Mouse (Mus musculus): ENCODE data around the gene Mrpl24.
"Not testable (repeated sequence)": the region's sequence is repeated elsewhere in the genome, so short reads cannot be mapped to it uniquely, and the experiment has no call there.

The Mrpl24 gene

DNA sequence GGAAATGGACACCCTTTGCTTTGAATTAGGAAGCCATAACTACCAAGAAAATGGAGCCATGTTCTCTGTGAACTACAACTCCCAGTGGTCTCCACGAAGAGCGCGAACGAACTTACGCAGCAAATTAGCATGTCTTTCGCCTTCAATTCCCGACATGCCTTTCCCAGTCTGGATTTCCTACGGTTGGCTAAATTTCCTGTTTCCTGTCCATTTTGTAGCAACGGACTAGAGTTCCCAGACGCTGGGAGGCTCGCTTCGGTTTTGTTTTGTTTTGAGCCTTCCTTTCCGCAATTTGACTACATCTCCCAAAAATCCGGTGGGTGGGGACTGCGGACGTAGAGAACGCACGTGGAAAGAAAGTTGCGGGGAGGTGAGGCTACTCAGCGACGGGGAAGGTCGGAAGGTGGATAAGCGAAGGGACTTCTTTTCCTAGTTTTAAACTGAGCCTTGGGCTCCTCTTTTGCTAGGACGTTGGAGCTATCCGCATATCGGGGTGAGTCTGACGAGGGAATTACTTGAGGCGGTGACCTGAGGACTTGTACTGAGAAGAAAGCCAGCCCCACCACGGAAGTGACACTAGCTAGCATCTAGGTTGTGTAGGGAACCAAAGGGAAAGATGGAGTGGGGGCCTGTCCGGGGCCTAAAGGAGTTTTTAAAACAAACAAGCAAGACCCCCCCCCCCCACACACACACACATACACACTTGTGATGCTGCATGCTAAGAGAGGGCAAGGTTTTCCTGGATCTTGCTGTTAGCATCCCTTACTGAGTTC lies at the start of gene Mrpl24:
Gene Mrpl24, plus strand, starts transcription at position 171 of the 773 bp plus-strand sequence.
- DNase-seq, result peak; percentile 78 to 88

DNA sequence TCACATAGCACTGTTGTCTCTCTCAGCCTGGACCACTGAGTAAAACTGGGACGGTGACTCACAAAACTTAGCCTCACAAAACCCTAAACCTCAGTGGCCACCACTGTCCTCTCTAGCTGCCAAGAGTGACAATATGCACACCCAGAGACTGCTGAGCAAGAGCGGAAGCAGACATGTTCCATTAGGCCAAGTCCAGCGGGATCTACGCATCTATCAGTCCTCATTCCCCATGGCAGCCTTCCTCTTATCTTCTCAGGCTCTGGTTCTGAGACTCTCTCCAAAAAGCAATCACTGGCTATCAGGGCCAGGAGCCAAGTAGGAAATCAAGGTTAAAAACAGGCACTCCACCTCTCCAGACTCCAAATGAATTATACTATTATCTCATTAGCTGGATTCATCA lies 41.6 kb upstream of the Mrpl24 start:
- DNase-seq, result no peak

DNA sequence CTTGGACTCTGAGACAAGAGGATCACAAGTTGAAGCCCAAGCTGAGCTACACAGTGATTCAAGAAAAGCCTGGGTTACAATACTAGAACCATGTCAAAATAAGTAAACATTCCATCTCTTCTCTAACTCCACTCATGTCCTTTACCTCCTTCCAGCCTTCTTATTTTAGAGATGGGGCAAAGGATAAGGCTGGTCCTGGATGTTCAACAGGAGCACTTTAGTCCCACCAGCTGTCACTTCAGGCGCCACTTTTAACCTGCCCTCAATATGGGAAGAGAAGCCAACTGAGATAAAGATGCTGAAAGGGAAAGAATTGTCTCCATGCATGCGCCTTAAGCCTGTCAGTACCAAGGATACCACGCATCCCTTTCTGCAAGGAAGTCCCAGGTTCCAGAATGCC lies 35.0 kb upstream of the Mrpl24 start:
- DNase-seq, result no peak

DNA sequence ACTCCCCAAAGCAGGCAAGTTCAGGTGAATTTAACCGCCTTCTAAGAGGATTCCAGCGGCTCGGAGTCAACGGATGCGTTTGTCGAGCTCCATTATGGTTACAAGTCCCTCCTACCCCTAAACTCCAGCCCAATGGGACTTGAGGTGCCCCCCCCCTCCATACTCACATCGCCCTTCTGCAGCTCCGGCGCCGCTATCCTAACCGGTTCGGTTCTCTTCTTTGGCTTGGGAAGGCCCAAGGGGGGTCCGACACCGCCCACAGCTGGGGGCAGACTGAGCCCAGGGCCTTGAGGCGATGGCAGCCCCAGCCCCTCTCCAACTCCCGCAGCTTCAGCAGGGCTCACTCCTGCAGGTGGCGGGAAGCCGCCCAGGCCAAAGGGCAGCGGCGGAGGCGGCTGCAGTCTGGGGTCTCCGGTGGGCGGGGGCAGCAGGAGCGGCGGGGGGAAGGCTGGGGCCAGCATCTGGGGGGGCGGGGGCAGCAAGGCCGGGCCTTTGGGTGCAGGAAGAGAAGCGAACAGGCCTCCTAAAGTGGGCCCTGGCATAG lies 34.5 kb upstream of the Mrpl24 start:
- DNase-seq, result peak; percentile 49 to 58

DNA sequence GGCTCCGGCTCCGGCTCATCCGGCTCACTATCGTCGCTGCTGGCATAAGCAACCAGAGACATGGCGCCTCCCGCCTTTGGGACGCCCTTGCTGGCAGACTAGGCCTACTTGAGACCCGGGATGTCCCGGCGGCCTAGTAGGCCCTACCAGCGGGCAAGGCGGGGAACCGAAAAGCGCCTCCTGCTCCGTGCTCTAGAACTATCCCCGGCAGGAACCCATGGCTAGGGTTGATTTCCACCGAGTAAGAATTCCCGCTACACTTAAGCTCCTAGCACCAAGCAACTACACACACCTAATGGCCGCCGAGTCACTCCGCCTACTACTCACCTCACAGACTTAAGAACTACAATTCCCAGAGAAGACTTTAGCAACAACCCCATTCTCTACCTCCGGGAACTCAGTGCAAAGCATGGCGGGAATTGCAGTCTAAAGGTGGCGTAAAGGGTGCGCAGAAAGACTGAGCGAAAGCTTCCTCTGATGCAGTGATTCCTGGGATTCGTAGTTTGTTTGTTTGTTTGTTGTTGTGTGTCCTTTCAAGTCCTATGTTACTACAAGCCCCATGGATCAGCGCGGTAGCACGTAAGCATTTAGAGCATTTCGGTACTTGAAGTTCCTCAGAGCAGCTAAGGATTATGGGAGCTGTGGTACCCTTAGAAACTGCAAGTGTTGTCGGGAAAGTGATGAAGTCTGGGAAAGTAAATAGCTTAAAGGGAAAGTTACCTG lies 33.9 kb upstream of the Mrpl24 start, which contains the start of gene Prcc:
Gene Prcc, minus strand, starts transcription at position 328 of the 723 bp plus-strand sequence.
- DNase-seq, result peak; percentile 88 to 98

DNA sequence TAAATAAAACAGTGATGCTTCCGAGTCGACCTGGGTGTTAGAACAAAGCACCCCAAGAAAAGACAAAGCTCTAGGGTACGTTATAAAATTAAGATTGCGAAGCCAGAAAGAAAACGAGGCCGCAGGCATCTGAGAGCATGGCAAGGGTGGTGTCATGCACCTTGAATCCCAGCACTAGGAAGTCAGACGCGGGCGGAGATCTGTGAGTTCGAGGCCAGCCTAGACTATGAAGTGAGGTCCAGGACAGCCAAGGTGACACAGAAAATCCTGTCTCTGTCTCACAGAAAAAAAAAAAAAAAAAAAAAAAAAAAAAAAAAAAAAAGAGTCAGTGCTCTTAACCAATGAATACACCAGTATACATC lies 33.3 kb upstream of the Mrpl24 start:
- no peak for DNase-seq

DNA sequence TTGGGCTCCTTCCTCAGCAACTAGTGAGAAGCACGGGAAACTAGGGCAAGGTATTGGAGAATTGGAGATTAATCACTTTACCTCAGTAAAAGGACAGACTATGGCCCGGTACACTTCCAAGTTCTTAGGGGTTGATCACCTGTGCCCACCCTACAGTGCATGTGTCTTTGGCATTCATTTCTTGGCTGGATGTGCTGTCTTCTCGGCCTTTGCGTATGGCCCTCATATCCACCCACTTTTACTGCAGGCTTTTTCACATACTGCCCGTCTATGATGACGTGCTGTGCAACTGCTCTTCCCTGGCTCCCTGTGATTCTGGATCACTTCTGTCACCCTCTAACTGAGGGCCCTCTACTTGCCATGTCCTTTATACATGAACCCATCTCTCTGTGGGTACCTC lies 32.9 kb upstream of the Mrpl24 start:
- DNase-seq, result peak; percentile 15 to 27

DNA sequence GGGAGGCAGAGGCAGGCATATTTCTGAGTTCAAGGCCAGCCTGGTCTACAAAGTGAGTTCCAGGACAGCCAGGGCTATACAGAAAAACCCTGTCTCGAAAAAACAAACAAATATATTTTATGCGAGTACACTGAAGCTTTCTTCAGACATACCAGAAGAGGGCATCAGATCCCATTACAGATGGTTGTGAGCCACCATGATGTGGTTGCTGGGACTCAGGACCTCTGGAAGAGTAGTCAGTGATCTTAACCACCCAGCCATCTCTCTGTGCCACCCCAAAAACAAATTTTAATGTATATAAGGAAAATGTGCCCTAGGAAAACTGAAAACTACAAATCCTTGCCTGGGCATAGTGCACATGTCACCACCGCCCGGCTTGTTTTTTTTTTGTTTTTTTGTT lies 31.9 kb upstream of the Mrpl24 start:
- DNase-seq, result not testable (repeated sequence)

DNA sequence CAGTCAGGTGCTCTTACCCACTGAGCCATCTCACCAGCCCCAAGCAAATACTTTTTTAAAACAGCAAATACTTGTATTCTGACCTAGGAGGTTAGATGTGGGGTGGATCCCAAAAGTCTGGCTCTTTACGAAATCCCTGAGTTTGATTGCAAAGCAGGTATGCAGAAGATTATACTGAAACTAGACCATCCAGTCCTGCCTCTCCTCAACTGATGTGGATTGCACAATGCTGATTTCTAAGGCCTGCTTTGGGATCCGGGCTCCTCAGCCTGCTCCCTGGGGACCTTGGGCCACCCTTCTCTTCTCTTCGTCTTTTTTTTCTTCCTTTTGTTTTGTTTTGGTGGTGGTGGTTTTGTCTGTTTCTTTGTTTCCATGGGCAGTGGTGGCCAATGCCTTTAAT lies 27.8 kb upstream of the Mrpl24 start:
- no peak for DNase-seq

DNA sequence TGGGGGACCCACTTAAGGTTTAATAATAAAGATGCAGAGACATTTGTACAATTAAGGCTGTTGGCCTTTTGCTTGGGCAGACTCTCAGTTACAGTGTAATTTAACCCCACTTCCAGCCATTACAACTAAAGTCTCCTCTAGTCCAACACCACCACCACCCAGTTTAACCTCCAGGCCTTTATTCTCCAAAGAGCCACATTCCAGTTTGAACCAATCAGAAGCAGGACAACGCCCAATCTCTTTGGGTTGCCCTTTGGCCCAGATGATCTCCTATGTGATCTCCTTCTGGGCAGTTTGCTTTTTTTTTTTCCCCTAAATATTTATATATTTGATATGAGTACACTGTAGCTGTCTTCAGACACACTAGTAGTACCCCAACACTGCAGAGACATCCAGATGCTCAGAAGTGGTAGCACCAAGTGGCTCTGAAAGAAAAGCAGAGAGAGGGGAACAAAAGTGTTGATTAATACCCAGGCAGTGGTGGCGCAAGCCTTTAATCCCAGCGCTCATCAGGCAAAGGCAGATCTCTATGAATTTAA lies 25.9 kb upstream of the Mrpl24 start:
- no peak for DNase-seq

DNA sequence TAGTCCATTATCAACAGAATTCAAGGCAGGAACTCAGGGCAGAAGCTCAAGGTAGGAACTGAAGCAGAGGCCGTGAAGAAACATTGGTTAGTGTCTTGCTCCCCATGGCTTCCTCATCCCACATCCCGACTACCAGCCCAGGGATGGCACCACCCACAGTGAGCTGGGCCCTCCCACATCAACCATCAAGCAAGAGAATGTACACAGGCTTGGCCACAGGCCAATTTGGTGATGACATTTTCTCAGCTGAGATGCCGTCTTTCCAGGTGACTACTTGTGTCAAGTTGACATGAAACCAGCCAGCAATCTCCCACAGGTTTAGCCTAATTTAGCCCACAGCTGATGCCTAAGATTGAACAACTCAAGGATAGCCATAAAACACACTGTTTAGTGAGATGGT lies 20.0 kb upstream of the Mrpl24 start:
- no peak for DNase-seq

DNA sequence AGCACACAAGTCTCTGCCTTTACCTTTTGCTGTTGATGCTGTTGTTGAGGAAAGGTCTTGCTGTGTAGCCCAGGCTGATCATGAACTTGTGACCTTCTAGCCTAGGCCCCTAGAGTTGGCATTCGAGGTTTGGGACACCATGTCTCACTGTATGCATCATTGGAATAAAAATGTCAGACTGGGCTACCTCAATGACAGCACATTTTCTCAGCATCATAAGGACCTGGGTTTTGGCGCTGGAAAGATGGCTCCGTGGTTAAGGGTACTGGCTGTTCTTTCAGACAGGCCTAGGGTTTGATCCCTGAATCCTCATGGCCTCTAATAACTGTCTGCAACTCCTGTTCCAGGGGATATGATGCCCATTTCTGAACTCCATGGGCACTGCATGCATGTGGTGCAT lies 19.5 kb upstream of the Mrpl24 start:
- DNase-seq, result no peak

DNA sequence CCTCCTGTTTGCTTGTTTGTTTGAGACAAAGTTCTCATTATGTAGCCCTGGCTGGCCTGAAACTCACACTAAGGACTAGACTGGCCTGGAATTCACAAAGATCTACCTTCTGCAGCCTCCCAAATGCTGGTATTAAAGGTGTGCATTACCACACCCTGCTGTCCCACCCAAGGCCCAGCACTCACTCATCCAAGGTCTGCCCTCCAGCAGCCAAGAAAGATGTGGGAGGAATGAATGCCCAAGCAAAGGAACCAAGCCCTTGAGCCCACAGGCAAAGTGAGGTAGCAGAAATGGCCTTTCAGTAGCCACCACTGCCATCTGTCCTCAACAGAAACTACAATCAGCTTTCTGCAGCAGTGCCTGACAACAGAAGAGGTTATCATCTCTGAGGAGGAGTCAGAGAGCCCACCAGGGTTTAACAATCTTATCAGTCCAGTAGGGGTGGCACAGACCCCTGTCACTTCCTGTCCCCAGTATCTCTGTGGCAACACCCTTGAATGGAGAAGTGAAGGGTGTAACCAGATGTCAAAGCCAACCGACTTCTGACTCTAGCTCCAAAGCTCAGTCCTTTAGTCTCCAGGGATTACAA lies 18.2 kb upstream of the Mrpl24 start:
- no peak for DNase-seq

DNA sequence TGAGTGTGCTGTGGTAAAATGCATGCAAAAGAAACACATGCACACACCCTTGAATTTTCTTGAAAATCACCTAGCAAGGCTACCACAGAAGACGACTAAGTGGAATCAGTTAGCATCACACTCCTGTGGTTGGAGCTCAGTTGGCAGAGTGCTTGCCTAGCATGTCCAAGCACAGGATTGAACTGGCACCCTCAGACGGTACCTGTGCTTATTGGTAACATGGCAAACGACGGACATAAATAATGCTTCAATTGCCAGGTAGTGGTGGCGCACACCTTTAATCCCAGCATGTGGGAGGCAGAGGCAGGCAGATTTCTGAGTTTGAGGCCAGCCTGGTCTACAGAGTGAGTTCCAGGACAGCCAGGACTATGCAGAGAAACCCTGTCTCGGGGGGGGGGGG lies 17.3 kb upstream of the Mrpl24 start:
- DNase-seq, result not testable (repeated sequence)

DNA sequence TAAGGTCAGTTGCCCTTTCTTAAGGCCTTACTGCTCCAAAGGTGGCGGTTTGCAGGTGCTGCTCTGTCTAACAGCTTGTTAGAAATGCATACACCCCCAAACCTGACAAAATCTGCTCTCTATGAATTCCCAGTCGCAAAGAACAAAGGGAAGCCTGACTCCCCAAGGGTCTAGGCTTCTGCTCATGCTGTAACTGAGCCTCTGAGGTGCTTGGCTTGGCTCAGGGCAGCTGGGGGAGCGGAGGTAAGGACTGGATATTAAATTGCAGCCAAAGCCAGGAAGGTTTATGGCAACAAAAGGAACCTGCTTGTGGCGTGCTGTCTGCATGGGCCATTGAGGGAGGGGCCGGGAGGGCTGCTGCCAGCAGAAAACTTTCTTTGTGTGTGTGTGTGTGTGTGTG lies 15.5 kb upstream of the Mrpl24 start:
- no peak for DNase-seq

DNA sequence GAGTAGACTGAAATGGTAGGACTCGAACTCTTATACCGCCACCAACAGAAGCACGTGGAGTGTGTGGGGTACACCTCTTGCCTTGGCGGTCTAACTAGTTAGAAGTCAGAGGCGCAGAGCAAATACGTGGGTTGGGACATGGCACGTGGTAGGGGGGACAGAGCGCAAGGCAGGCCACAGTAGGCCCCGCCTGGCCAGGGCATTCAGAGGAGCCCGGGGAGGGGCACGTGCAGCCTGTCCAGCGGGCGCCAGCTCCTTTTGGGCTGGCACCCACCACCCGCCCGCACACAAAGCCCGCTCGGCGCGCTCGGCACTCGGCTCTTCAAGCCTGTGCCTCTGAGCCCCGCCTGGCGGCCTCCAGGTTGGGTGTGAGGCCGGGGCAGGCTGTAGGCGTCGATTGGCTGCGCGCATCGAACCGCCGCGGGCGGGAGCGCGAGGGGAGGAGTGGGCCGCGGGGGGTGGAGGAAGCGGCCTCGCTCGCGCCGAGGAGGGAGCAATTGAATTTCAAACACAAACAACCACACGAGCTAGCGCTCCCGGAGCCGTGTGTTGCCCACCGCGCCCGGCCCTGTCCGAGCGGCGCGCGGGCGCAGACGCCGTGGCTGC lies 13.3 kb upstream of the Mrpl24 start, which contains the start of gene Hdgf:
Gene Hdgf, plus strand, starts transcription at position 442 of the 606 bp plus-strand sequence.
- peak; percentile 93 to 96 for DNase-seq

DNA sequence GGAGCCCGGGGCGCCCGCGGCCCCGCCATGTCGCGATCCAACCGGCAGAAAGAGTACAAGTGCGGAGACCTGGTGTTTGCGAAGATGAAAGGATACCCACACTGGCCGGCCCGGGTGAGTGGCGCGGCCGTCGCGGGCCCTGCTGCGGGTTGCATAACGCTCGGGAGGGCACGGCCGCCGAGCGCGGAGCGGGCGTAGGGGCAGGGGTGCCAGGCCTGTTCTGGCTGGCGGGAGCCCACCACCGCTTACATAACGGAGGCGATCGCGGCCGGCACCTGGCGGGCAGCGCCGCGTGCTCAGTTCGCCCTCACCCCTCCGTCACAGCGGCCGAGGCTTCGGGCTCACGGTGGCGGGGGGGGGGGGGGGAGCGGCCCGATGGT lies 12.7 kb upstream of the Mrpl24 start:
- peak; percentile 63 to 80 for DNase-seq

DNA sequence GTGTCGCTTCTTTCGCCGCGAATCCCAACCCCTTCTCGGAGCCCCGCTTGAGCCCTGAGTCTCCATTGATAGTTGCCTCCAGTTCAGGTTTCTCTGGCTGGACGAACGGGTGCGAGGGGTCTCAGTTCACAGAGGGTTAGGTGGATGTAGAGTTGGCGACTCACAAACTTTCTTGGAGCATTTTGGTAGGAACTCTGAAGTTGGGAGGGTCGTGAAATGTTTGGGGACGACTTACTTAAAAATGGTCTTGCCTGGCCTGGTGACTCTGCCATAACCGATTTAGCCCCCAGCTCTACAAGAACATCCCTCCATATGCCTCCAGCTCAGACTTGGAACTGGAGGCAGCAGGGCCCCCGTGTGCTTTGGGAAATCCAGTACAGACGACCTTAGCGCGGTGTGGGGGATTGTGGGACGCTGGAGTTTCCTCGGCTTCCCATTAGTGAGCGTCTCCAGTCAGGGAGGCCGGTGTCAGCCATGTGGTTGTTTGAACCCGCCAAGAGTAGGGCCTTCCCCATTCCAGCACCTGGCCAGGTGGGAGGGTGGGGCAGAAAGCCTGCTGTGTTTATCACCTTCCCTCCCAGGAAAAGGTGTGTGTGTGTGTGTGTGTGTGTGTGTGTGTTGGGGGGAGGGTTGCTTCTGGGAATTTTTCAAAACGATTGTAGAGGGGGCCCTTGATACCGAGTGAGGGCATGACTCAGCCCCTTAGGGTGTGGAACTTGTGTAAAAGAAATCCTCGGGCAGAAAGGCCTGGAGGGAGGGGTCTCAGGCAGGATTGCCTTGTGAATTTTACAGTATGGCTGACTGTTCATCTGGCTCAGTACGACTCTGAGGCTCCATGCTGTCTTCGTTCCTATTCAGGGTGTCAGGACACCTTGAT lies 12.1 kb upstream of the Mrpl24 start:
- DNase-seq, result peak; percentile 42 to 49

DNA sequence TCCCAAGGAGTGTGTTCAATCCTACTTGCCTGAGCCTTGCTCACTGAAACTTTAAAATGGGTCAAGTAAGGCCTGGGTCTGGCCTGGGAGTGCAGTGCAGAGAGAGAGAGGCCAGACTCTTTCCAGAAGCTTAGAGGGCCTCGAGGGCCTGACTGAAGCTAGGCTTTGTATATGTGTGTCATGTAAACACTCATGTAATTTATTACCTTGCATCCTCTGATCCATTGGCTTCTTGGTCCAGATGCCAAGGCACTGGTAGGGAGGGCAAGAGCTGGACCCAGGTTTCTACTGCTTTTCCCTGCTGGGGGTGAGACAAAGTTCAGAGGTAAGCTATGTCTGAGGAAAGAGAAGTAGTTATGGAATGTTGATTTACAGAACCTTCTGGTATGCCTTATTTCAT lies 11.4 kb upstream of the Mrpl24 start:
- DNase-seq, result peak in 1 of 2 experiments; percentile 10

DNA sequence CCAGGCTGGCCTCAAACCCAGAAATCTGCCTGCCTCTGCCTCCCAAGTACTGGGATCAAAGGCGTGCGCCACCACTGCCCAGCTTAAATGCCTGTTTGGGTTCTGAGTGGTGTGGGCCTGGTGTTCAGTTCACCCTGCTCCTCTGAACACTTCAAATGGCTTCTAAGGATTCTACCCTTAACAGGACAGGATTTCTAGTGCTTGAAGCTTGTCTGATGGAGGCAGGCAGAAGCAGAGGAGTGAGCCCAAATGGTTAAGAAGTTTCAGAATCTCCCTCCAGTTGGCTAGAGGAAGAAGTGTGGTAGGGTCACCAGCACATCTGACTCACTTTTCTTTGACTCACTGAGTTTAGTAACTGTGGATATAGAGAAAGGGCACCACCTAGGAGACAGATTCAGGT lies 9.9 kb upstream of the Mrpl24 start:
- DNase-seq, result no peak

DNA sequence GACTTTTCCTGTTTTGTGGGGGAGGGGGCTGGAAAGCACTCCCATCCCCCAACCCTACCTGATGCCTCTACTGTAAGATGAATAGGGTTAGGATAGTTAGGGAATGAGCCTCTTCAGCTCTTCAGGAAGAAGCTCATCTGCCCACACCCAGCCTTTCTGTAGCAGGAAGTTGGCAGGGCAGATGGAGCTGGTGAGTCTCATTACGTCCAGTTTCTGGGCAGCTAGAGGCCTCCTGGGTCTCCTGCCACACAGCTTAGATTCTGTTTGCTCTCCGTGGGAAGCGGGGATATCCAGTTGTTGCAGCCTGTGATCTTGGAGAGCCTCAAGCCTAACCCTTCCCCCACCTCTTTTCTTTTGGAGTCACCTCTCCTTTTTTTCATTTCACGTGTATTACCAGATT lies 9.4 kb upstream of the Mrpl24 start:
- DNase-seq, result peak in 1 of 2 experiments; percentile 14

Measured in cerebellum, adult 18-20 months (tissue).